Mouse (Mus musculus) cerebellum, adult (tissue): ENCODE results near the gene Ak3.
A peak's percentile ranks its signal among the peaks of the same experiment; 100 is the strongest.
"Not testable (repeated sequence)": the region's sequence is repeated elsewhere in the genome, so short reads cannot be mapped to it uniquely, and the experiment has no call there.

Source experiments
- ATAC-seq: cut with Nextera tagmentation; 2 replicates; pipeline ENCODE4 v1.9.2; 2017; ENCODE audit warnings: mild to moderate bottlenecking, moderate library complexity, mixed read lengths; ENCODE audit not compliant: insufficient number of reproducible peaks, low FRiP score, low TSS enrichment

Ak3 gene

DNA sequence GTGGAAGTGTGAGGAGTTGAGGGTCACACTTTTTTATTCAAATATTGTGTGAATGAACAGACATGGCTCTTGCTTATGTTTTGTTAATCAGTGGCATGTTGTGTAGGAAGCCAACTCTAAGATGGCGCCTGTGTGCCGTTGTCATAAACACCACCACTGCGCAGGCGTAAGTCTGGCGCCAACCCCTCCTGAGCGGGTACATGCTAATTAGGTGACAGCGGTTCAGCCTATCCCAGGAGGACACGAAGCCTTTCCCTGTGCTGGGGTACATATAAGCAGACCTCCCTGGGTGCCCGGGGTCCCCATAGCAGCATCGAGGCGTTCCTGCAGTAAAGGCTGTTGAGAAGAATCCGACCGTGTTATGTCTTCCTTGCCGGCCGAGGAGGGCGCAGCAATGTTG lies 47.4 kb downstream of the Ak3 start:
- not testable (repeated sequence) for ATAC-seq

DNA sequence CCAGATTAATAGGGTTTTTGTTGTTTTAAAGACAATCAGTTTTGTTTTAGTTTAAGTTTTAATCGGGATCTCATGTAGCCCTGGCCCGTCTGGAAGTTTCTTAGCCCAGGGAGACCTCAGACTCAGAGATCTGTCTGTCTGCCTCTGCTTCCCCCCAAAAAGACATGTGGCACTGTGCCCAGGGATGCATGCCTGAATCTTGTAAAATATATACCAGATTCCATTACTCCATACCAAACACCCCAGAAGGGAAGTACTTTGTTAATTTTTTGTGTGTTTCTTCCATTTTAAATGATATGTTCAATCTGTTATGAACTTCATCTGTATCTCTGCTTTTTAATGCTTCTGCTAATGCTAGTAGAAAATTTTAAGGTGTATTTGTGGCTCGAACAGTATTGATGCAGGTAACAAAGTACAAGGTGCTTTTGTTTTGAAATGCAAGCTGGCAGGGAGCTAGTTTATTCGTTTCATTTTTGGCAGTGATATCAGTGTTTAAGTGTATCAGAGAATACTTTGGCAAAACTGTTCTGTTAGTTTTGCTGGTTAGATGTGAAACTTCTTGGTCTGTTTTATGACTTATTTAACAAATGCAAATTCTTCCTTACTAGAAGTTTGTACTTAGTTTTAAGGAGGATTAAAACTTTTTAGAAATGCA lies 49.7 kb downstream of the Ak3 start:
- no peak for ATAC-seq

DNA sequence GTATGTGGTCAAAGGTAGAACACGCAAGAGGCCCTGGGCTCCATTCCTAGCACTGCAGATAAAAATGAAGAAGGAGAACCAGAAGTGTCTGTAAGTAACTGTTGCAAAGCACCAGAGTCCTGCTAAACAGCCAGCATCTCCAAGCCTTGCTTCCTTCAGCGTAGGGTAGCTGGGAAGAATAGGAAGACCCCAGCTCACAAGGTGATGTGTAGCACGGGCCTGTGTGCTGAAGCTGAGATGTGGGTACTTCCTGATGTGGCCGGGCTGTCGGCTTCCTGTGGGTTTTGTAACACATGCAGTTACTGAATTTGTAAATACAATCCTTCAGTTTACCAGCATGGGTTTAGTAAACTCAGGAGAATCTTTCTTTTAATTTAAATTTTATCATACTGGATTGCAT lies 52.4 kb downstream of the Ak3 start:
- no peak for ATAC-seq

DNA sequence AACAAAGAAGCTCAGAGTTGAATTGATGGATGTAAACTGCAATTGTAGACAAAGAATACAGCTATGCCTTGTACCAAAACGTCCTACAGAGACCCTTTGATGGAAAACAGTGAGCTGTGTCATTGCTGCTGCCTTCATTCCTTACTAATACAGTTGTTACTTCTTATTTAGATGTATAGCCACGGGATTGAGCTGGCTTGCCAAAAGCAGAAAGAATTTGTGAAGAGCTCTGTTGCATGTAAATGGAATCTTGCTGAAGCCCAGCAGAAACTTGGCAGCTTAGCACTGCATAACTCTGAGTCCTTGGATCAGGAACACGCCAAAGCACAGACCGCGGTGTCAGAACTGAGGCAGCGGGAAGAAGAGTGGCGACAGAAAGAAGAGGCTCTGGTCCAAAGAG lies 52.9 kb downstream of the Ak3 start:
- ATAC-seq: no peak

DNA sequence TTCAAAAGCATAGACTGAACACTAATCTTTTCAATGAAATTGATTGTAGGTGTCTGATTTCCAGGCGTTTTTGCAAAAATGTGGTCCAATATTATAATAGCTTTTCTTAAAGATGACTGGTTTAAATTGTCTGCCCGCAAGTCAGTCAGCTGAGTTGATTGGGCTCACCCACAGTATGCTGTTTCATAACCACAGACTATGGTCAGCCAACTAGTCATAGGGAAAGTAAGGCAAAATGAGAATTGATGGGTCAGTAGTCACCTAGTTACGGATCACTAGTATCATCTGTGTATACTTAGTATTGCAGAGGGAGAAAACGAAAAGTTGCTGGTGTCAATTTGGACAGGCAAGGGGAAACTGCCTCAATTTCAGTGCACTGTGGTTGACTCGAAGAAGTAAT lies 56.4 kb downstream of the Ak3 start:
- no peak for ATAC-seq

DNA sequence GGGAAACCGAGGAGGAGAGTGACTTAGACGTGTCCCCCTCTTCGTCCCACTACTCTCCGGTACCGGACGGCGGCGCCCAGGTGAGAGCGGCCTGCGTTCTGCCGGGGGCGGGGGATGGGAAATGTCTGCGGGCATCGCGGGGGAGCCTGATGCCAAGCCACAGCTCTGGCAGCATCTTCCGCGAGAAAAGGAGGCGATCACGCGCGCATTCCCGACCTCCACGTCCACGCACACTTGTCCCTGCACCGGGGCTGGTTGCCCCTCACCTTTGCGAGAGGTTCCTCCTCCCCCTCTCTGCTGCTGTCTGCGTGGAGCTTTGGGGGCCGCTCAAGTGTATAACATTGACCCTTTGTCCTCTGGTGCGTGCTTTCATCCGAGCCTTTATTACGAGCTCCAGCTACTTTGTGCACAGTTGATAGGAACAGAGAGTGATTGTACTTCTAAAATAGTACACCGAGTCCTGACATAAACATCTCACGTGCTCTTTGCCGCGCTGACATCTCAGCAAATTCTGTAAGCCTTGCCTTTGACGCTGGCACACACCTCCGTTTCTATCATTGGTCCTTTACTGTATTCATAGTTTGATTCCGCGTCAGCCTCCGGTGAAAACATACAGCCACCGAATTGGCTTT lies 57.1 kb downstream of the Ak3 start:
- ATAC-seq: peak; percentile 31

DNA sequence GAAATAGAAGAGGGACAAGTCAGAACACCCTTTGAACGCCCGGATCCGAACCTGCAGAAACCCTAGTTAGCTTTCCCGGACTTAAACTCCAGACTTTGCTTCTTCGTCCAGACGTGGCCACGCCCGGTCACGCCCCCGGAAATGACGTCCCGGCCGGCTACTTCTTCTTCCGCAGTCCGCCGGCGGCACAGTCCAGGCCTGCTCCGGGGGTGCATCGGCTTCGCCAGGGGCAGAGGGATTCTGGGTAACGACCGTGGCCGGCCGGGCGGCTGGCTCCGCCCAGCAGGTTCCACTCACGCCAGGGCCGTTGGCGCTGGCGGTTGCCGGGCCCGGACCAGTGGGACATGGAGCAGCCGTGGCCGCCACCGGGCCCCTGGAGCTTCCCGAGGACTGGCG lies 57.6 kb downstream of the Ak3 start, which contains the start of gene Cdc37l1:
Gene Cdc37l1, plus strand, starts transcription at position 159 of the 396 bp plus-strand sequence.
- ATAC-seq: peak; percentile 98

DNA sequence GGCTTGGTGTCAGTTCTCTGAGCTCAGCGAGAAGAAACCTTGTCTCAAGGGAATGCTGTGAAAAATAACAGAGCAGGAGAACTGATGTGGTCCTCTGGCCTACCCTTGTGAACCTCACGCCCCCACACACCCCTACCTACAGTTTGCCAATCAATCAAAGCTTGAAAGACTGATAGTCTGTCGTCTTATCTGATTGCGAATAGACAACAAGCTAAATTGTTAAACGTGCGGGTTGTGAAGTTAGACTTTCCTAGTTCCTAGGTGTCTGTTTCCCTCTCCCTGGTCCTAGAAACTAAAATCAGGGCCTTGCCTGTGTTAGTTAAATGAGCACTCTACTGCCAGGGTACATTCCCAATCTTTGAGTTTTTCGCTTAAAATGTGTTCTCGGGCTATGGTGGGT lies 58.2 kb downstream of the Ak3 start:
- no peak for ATAC-seq

DNA sequence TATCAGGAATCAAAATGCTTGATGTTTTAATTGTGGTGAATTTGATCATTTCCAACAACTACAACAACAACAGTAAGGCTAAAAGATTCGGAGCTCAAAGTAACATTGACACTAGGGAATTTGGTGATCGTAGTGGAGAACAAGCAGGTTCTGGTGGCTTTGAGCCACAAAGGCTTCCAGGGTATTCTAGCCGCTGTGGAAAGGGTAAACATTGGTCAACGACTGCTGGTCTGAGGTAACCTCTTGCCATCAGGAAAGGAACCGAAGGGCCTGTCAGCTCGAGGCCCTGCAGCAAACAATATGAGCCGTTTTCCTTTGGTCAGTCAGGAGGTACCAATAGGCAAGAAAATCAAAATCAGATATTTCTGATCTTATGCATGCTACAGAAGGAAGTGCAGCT lies 65.1 kb downstream of the Ak3 start:
- ATAC-seq: no peak

DNA sequence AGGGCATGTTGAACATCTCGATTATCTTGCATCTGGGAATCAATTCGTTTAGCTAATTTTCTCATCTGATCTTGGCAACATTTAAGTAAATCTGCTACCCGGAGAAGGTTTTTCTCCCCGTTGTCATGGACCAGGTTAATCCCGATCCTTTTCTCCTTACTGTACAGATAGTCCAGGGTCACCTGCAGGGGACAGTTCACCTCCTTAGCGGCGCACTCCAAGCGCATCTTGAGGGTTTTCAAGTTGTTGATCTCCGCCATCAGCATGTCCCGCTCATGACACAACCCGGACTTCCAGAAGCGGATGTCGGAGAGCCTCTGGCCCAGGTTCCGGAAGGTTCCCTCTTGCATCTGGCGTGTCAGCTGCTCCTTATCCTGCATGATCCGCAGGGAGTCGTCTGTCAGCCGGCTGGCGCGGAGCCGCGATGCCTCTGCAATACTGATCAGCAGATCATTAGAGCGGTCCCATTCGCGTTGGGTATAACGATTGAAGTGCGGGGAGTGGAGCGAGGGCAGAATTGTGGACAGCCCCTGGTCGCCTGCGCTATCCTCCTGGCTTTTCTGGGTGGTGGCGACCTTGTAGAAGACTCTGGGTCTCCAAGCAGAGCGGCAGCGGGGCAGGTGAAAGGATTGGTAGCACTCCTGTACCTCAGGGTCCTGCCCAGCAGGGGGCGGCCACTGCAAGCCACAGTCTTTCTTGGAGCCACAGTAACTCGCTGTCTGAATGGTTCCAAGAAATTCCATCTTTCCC lies 72.7 kb downstream of the Ak3 start:
- ATAC-seq: peak; percentile 76
